Mouse (Mus musculus): ENCODE measurements at regions not wholly inside any gene's neighbourhood (a gene's known extent, or its start where the extent isn't known, plus 50 kb on each side); places are given as distances from the start of the nearest gene placed in this dataset.

GRCm38 (mm10) chr9:41592900-41593690 lies 431.6 kb upstream of the Ubash3b start:
- no peak for DNase-seq (ENCODE audit: low spot score in 2 of 2)

DNA sequence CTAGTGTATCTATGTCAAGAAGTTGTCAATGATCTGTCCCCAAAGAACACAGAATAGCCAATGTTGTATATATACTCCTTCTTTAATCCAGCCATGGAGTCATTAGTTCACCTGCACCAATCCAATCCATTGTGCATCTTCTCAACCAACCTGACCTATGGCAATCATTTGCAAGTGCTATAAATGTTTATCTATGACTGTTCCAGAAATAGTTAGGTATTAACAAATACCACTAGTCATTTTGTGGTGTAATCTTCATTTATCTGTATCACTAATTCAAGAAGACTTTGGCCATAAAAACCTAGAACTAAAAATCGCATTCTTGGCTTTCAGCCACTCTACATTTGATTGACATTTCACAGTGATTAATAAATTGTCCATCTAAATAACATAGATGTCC lies 430.6 kb upstream of the Ubash3b start:
- no peak for DNase-seq (ENCODE audit: low spot score in 2 of 2)

GRCm38 (mm10) chr9:41590164-41590563 lies 428.7 kb upstream of the Ubash3b start:
- DNase-seq (ENCODE audit: low spot score in 2 of 2), result peak in 1 of 2 experiments; percentile 59

DNA sequence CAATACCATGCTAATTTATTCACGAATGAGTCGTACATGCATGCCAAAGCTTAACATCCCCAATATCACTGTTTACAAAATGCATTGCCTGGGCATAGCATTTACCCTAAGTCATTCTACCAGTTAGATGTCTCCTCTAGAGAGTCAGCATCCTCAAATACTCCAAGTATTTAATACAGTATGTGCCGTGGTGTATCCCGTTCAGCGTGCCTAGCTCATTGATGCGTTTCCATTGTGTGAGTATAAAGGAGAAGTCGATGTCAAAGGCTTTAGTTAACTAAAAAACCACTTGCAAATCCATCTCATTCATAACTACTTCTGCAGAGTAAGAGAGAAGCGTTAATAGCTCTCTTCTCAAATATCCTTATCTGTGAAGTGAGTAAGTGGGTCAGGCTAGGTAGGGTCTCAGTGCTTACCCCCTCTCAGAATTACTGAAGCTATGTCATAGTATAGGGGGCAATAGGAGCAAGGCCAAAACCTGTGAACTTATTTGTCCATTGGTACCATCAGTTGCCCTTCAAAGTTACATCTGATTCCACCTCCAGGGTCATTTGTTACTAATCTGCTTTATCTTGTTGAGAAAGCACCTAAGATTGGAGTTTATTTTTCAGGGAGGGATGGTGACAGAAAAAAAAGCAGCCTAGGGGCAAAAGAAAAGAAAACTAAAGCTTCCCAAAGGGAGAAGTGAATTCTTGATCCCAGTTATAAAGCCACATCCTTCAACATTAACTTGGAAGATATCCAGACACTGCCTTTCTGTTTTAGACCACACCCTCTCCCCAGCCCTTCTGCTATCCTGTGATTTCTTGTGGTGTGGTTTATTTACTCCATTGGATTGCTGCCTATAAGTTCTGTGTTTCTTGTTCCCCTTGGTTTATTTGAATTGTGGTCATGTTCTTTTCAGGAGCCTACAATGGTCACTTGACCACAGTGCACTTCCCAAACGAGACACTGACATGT lies 427.2 kb upstream of the Ubash3b start:
- no peak for DNase-seq (ENCODE audit: low spot score in 2 of 2)

DNA sequence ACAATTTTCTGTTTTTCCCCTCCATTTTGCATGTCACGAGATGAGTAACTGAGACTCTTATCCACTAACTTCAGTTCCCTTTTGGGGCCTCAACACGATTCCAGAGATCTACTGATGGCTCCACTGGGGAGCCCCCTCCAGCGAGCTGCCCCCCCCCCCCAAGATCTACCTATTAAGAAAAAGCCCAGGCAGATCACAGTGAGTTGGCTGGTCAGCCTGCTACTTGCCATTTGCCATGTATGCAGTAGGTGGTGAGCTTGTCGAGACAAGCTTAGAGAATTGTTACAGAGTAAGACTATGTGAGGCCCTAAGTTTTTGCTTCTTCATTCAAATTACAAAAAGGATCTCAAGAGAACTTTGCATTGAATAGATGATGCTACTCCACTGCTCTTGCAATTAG lies 426.3 kb upstream of the Ubash3b start:
- no peak for DNase-seq (ENCODE audit: low spot score in 2 of 2)

- DNase-seq (ENCODE audit: low spot score in 2 of 2), result no peak
Observed at GRCm38 (mm10) chr9:41586966-41587570, 425.6 kb upstream of the Ubash3b start.

DNA sequence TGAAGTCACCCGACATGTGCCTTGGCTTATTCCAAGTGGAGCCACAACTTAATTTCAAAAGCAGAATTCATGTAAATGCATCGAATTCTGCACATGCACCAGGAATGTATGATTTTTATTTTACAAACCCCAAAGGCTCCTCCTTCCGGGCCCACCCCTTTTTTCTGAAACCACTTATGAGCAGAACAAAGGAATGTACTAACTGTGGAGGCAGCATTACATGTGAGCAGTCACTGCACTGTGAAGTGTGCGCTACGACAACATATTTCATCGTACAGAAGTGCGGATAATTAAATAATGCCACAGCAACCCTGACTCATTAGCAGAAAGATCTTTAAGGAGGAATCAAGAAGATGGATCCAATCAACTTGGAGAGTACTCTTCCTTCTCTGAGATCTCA lies 424.8 kb upstream of the Ubash3b start:
- peak in 1 of 2 experiments; percentile 25 for DNase-seq (ENCODE audit: low spot score in 2 of 2)

GRCm38 (mm10) chr9:41585771-41586170 lies 424.3 kb upstream of the Ubash3b start:
- DNase-seq (ENCODE audit: low spot score in 2 of 2), result no peak

DNA sequence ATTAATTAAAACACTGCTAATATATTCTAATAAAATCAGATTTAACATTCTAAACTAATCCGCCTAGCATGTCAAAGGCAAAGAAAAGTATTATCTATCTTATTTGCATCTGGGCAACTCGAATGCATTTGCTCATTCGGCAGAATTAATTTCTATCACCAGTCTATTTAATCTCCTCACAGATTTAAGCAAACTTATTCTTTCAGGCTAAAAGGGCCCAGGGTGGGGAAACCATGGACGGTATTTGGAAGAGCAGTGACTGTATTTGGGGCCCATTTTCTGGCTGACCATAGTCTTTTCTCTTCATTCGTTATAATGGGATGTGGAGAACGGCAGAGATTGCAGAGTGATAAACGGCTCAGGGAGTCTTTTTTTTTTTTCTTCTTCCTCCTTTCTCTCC lies 423.5 kb upstream of the Ubash3b start:
- no peak for DNase-seq (ENCODE audit: low spot score in 2 of 2)

GRCm38 (mm10) chr9:41583711-41584329 lies 422.3 kb upstream of the Ubash3b start:
- DNase-seq (ENCODE audit: low spot score in 2 of 2), result no peak

DNA sequence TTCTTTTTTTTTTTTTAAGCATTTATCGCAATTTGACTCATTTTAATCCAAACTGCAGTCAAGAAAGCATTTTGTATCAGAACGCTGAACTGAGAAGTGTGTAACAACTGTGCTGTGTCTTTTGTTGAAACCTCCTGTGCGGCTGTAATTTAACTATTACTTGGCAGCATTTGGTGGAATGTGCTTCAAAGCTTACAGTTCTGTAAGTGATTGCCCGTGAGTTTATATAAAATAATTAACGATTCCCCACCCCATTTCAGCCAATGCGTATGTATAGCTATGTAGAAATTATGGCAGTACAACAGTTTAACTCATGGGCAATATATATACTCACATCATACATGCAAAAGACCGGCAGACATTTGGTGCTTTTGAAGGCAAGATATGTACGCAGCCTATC lies 421.8 kb upstream of the Ubash3b start:
- no peak for DNase-seq (ENCODE audit: low spot score in 2 of 2)

- no peak for DNase-seq (ENCODE audit: low spot score in 2 of 2)
Observed at GRCm38 (mm10) chr9:41582711-41583236, 421.3 kb upstream of the Ubash3b start.

- peak in 1 of 2 experiments; percentile 13 for DNase-seq (ENCODE audit: low spot score in 2 of 2)
Observed at GRCm38 (mm10) chr9:41582171-41582570, 420.7 kb upstream of the Ubash3b start.

DNA sequence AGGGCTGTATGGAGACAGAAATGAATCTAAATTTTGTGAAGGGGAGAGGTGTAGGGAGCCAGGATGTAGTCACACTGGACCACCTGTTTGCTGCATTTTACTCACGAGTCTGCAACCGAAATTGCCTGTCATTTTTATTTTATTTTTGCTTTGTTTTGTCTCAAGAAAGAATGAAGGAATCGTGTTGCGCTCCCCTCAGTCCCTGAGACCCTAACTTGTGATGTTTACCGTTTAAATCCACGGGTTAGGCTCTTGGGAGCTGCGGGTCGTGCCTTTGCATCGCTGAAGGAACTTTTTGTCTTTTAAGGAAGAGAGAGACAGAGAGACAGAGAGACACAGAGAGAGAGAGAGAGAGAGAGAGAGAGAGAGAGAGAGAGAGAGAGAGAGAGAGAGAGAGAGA lies 420.2 kb upstream of the Ubash3b start:
- DNase-seq (ENCODE audit: low spot score in 2 of 2), result no peak

GRCm38 (mm10) chr9:41581152-41581551 lies 419.7 kb upstream of the Ubash3b start:
- peak in 1 of 2 experiments; percentile 22 for DNase-seq (ENCODE audit: low spot score in 2 of 2)

DNA sequence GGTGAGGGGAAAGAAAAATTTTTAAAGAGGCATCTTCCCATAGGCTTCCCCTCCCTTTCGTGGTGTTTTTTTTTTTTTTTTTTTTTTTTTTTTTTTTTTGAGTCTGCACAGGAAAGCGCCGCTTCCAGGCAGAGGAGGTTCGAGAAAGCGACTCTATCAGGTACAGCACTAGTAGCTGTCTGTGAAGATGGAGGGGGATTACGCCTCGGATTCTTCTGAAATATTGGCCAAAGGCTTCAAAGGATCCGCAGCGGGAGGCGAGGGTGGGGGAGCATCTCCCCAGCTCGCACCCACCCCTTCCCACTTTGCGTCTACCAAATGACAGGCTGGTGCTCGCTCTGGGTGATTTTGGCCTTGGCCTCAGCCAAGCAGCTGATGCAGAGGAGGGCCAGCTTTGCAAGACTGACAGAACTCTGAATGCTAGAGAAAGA lies 419.1 kb upstream of the Ubash3b start:
- peak; percentile 57 to 75 for DNase-seq (ENCODE audit: low spot score in 2 of 2)

- no peak for DNase-seq (ENCODE audit: low spot score in 2 of 2)
Observed at GRCm38 (mm10) chr9:41580067-41580466, 418.6 kb upstream of the Ubash3b start.

- peak; percentile 32 to 64 for DNase-seq (ENCODE audit: low spot score in 2 of 2)
Observed at GRCm38 (mm10) chr9:41579107-41580014, 417.9 kb upstream of the Ubash3b start.

- DNase-seq (ENCODE audit: low spot score in 2 of 2), result no peak
Observed at GRCm38 (mm10) chr9:41578221-41579106, 417.0 kb upstream of the Ubash3b start.
